Mouse (Mus musculus): ENCODE results near the gene Nhsl2.

DNA sequence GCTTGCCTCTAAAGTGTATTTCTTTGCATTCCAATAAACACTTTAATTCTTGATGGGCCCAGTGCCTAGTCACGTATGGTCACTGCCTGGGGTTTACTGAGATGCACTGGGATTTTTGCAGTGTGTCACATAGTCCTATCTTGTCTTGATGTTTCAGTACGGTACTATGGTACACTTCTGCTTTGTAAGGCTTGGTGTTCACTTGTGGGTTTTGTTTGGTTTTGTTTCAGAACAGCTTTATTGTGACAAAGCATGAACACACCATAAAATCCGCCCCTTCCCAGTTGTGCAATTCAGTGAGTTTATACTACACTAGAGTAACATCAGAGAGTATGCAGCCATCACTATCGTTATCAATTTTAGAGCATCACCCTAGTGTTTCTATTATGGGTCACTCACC lies 204.8 kb downstream of the Nhsl2 start:
- TF ChIP-seq CTCF (IDR thresholded peaks at IDR 0.05; ENCODE audit: control insufficient read depth, insufficient read depth, low read length), result no peak
- TF ChIP-seq POLR2A (IDR thresholded peaks at IDR 0.05; ENCODE audit: borderline replicate concordance, control insufficient read depth, low read depth, low read length), result no peak

Data from bone marrow, adult 2 months (tissue).